Mouse (Mus musculus): ENCODE measurements at regions not wholly inside any gene's neighbourhood (a gene's known extent, or its start where the extent isn't known, plus 50 kb on each side); places are given as distances from the start of the nearest gene placed in this dataset.

- Histone ChIP-seq H3K27me3 (ENCODE audit: control insufficient read depth, insufficient read depth, low read length, poor library complexity, severe bottlenecking) (no peaks in the 10 kb centered on the region), H3K36me3 (ENCODE audit: control insufficient read depth, insufficient read depth, low read length, poor library complexity, severe bottlenecking) (no peaks in the 10 kb centered on the region)
- no peak for DNase-seq (ENCODE audit: low read depth, low spot score)
Measured at GRCm38 (mm10) chr12:109662179-109662578, 62.0 kb upstream of the Rtl1 start.

- DNase-seq (ENCODE audit: low read depth, low spot score), result no peak
Measured at GRCm38 (mm10) chr12:109674766-109675165, 74.6 kb upstream of the Rtl1 start.

GRCm38 (mm10) chr12:109694046-109694445, 93.9 kb upstream of the Rtl1 start:
- Histone ChIP-seq H3K27me3 (ENCODE audit: control insufficient read depth, insufficient read depth, low read length, poor library complexity, severe bottlenecking) (no peaks in the 10 kb centered on the region), H3K36me3 (ENCODE audit: control insufficient read depth, insufficient read depth, low read length, poor library complexity, severe bottlenecking) (no peaks in the 10 kb centered on the region)
- no peak for DNase-seq (ENCODE audit: low read depth, low spot score)

More at GRCm38 (mm10) chr12:109674766-109675165, 74.6 kb upstream of the Rtl1 start:
- no peaks in the 10 kb centered on the region for H3K27me3 ChIP-seq (ENCODE audit: control insufficient read depth, insufficient read depth, low read length, poor library complexity, severe bottlenecking)
- no peaks in the 10 kb centered on the region for H3K36me3 ChIP-seq (ENCODE audit: control insufficient read depth, insufficient read depth, low read length, poor library complexity, severe bottlenecking)

GRCm38 (mm10) chr12:109694801-109695430, 94.8 kb upstream of the Rtl1 start:
- no peak for DNase-seq (ENCODE audit: low read depth, low spot score)
- no peaks in the 10 kb centered on the region for H3K36me3 ChIP-seq (ENCODE audit: control insufficient read depth, insufficient read depth, low read length, poor library complexity, severe bottlenecking)

GRCm38 (mm10) chr12:109706820-109707219, 106.7 kb upstream of the Rtl1 start:
- DNase-seq (ENCODE audit: low read depth, low spot score), result no peak

More at GRCm38 (mm10) chr12:109694801-109695430, 94.8 kb upstream of the Rtl1 start:
- no peaks in the 10 kb centered on the region for H3K27me3 ChIP-seq (ENCODE audit: control insufficient read depth, insufficient read depth, low read length, poor library complexity, severe bottlenecking)

GRCm38 (mm10) chr12:109709661-109710060, 109.5 kb upstream of the Rtl1 start:
- no peaks in the 10 kb centered on the region for H3K27me3 ChIP-seq (ENCODE audit: control insufficient read depth, insufficient read depth, low read length, poor library complexity, severe bottlenecking)
- DNase-seq (ENCODE audit: low read depth, low spot score), result no peak
- no peaks in the 10 kb centered on the region for H3K36me3 ChIP-seq (ENCODE audit: control insufficient read depth, insufficient read depth, low read length, poor library complexity, severe bottlenecking)

More at GRCm38 (mm10) chr12:109706820-109707219, 106.7 kb upstream of the Rtl1 start:
- Histone ChIP-seq H3K27me3 (ENCODE audit: control insufficient read depth, insufficient read depth, low read length, poor library complexity, severe bottlenecking) (no peaks in the 10 kb centered on the region), H3K36me3 (ENCODE audit: control insufficient read depth, insufficient read depth, low read length, poor library complexity, severe bottlenecking) (no peaks in the 10 kb centered on the region)

GRCm38 (mm10) chr12:109711392-109711791, 111.3 kb upstream of the Rtl1 start:
- no peaks in the 10 kb centered on the region for H3K27me3 ChIP-seq (ENCODE audit: control insufficient read depth, insufficient read depth, low read length, poor library complexity, severe bottlenecking)
- no peaks in the 10 kb centered on the region for H3K36me3 ChIP-seq (ENCODE audit: control insufficient read depth, insufficient read depth, low read length, poor library complexity, severe bottlenecking)
- DNase-seq (ENCODE audit: low read depth, low spot score), result no peak

GRCm38 (mm10) chr12:109711946-109712345, 111.8 kb upstream of the Rtl1 start:
- no peaks in the 10 kb centered on the region for H3K27me3 ChIP-seq (ENCODE audit: control insufficient read depth, insufficient read depth, low read length, poor library complexity, severe bottlenecking)
- DNase-seq (ENCODE audit: low read depth, low spot score), result no peak

GRCm38 (mm10) chr12:109712386-109712785, 112.3 kb upstream of the Rtl1 start:
- no peaks in the 10 kb centered on the region for H3K36me3 ChIP-seq (ENCODE audit: control insufficient read depth, insufficient read depth, low read length, poor library complexity, severe bottlenecking)
- no peaks in the 10 kb centered on the region for H3K27me3 ChIP-seq (ENCODE audit: control insufficient read depth, insufficient read depth, low read length, poor library complexity, severe bottlenecking)
- no peak for DNase-seq (ENCODE audit: low read depth, low spot score)

More at GRCm38 (mm10) chr12:109711946-109712345, 111.8 kb upstream of the Rtl1 start:
- no peaks in the 10 kb centered on the region for H3K36me3 ChIP-seq (ENCODE audit: control insufficient read depth, insufficient read depth, low read length, poor library complexity, severe bottlenecking)

- no peak for DNase-seq (ENCODE audit: low read depth, low spot score)
- no peaks in the 10 kb centered on the region for H3K27me3 ChIP-seq (ENCODE audit: control insufficient read depth, insufficient read depth, low read length, poor library complexity, severe bottlenecking)
- H3K36me3 ChIP-seq (ENCODE audit: control insufficient read depth, insufficient read depth, low read length, poor library complexity, severe bottlenecking), result no peaks in the 10 kb centered on the region
Measured at GRCm38 (mm10) chr12:109713041-109713440, 112.9 kb upstream of the Rtl1 start.

GRCm38 (mm10) chr12:109714061-109714460, 113.9 kb upstream of the Rtl1 start:
- no peak for DNase-seq (ENCODE audit: low read depth, low spot score)
- Histone ChIP-seq H3K36me3 (ENCODE audit: control insufficient read depth, insufficient read depth, low read length, poor library complexity, severe bottlenecking) (no peaks in the 10 kb centered on the region), H3K27me3 (ENCODE audit: control insufficient read depth, insufficient read depth, low read length, poor library complexity, severe bottlenecking) (no peaks in the 10 kb centered on the region)

GRCm38 (mm10) chr12:109716991-109717390, 116.9 kb upstream of the Rtl1 start:
- Histone ChIP-seq H3K36me3 (ENCODE audit: control insufficient read depth, insufficient read depth, low read length, poor library complexity, severe bottlenecking) (no peaks in the 10 kb centered on the region), H3K27me3 (ENCODE audit: control insufficient read depth, insufficient read depth, low read length, poor library complexity, severe bottlenecking) (no peaks in the 10 kb centered on the region)
- no peak for DNase-seq (ENCODE audit: low read depth, low spot score)

GRCm38 (mm10) chr12:109718036-109718435, 117.9 kb upstream of the Rtl1 start:
- Histone ChIP-seq H3K27me3 (ENCODE audit: control insufficient read depth, insufficient read depth, low read length, poor library complexity, severe bottlenecking) (no peaks in the 10 kb centered on the region), H3K36me3 (ENCODE audit: control insufficient read depth, insufficient read depth, low read length, poor library complexity, severe bottlenecking) (no peaks in the 10 kb centered on the region)
- no peak for DNase-seq (ENCODE audit: low read depth, low spot score)

GRCm38 (mm10) chr12:109738201-109738600, 138.1 kb upstream of the Rtl1 start:
- no peaks in the 10 kb centered on the region for H3K27me3 ChIP-seq (ENCODE audit: control insufficient read depth, insufficient read depth, low read length, poor library complexity, severe bottlenecking)
- H3K36me3 ChIP-seq (ENCODE audit: control insufficient read depth, insufficient read depth, low read length, poor library complexity, severe bottlenecking), result no peaks in the 10 kb centered on the region; the same call in 1 of the 2 replicates
- DNase-seq (ENCODE audit: low read depth, low spot score), result no peak

GRCm38 (mm10) chr12:109738911-109739310, 138.8 kb upstream of the Rtl1 start:
- DNase-seq (ENCODE audit: low read depth, low spot score), result no peak
- Histone ChIP-seq H3K36me3 (ENCODE audit: control insufficient read depth, insufficient read depth, low read length, poor library complexity, severe bottlenecking) (no peaks in the 10 kb centered on the region; the same call in 1 of the 2 replicates), H3K27me3 (ENCODE audit: control insufficient read depth, insufficient read depth, low read length, poor library complexity, severe bottlenecking) (no peaks in the 10 kb centered on the region)

GRCm38 (mm10) chr12:109742486-109742885, 142.4 kb upstream of the Rtl1 start:
- DNase-seq (ENCODE audit: low read depth, low spot score), result no peak
- Histone ChIP-seq H3K27me3 (ENCODE audit: control insufficient read depth, insufficient read depth, low read length, poor library complexity, severe bottlenecking) (no peaks in the 10 kb centered on the region), H3K36me3 (ENCODE audit: control insufficient read depth, insufficient read depth, low read length, poor library complexity, severe bottlenecking) (no peaks in the 10 kb centered on the region; the same call in 1 of the 2 replicates)

Measured in splenic B cell, adult 2 months (primary cell).